In genomic region chr12:104938935-104939334, GRCm38 (mm10) we compare ENCODE assay signal across 8 mouse cellular contexts.
A peak's percentile ranks its signal among the peaks of the same experiment; 100 is the strongest.
DNase-seq lines count a peak whose midpoint lies in the region; ATAC-seq and TF ChIP-seq lines count a peak whose summit lies in the region.

No protein-coding gene starts in this region.

- H3K27me3 ChIP-seq in intestine, postnatal 0 days (replicated peaks; ENCODE audit: control insufficient read depth, insufficient read depth, low read length): peaks cover 4% of the 10 kb centered on the region; the same call in 1 of the 2 replicates
- H3K27me3 ChIP-seq in intestine, embryonic 15.5 days (replicated peaks): no peaks in the 10 kb centered on the region
- no peaks in the 10 kb centered on the region for H3K27me3 ChIP-seq in neural tube, embryonic 11.5 days (ENCODE audit: control insufficient read depth, insufficient read depth, low read length)
- no peaks in the 10 kb centered on the region for H3K27me3 ChIP-seq in neural tube, embryonic 15.5 days (replicated peaks)
- H3K27me3 ChIP-seq in hindbrain, embryonic 14.5 days (ENCODE audit: control insufficient read depth, insufficient read depth, low read length): no peaks in the 10 kb centered on the region
- H3K27me3 ChIP-seq in stomach, embryonic 14.5 days (ENCODE audit: control insufficient read depth, insufficient read depth, low read length): no peaks in the 10 kb centered on the region

- no peak for DNase-seq in neural tube, embryonic 11.5 days (ENCODE audit: low spot score)
- no peak for DNase-seq in hindbrain, embryonic 14.5 days (ENCODE audit: low spot score)
- DNase-seq in gastrocnemius, postnatal 25 days: no peak
- DNase-seq in heart, adult 9 months (ENCODE audit: low spot score in 2 of 2): no peak

- 70% methylated on average over 5 of the region's 5 CpGs for WGBS in intestine, postnatal 0 days
- 58% methylated on average over 5 of the region's 5 CpGs for WGBS in intestine, embryonic 15.5 days
- 76% methylated on average over 5 of the region's 5 CpGs for WGBS in neural tube, embryonic 11.5 days
- 69% methylated on average over 5 of the region's 5 CpGs for WGBS in neural tube, embryonic 15.5 days
- WGBS in hindbrain, embryonic 14.5 days: 68% methylated on average over 5 of the region's 5 CpGs
- WGBS in stomach, embryonic 14.5 days: 61% methylated on average over 5 of the region's 5 CpGs

- H3K4me1 ChIP-seq in intestine, postnatal 0 days (replicated peaks; ENCODE audit: control insufficient read depth, insufficient read depth, low read length): no peaks in the 10 kb centered on the region
- no peaks in the 10 kb centered on the region for H3K4me1 ChIP-seq in intestine, embryonic 15.5 days (replicated peaks)
- 0 out of 2 replicates have a peak, but pooled peaks cover 3% of the 10 kb centered on the region for H3K4me1 ChIP-seq in neural tube, embryonic 11.5 days (ENCODE audit: control insufficient read depth, insufficient read depth, low read length)
- peaks cover 10% of the 10 kb centered on the region for H3K4me1 ChIP-seq in neural tube, embryonic 15.5 days
- H3K4me1 ChIP-seq in hindbrain, embryonic 14.5 days (replicated peaks; ENCODE audit: control insufficient read depth, insufficient read depth, low read length): no peaks in the 10 kb centered on the region
- no peaks in the 10 kb centered on the region; the same call in 1 of the 2 replicates for H3K4me1 ChIP-seq in stomach, embryonic 14.5 days (ENCODE audit: control insufficient read depth, insufficient read depth, low read length)

- TF ChIP-seq CTCF in intestine, postnatal 0 days (IDR thresholded peaks at IDR 0.05; ENCODE audit: low read depth): peak; percentile 59

- H3K27ac ChIP-seq in intestine, postnatal 0 days (ENCODE audit: low read depth, low read length): no peak overlapping the region
- no peak overlapping the region for H3K27ac ChIP-seq in intestine, embryonic 15.5 days
- no peak overlapping the region for H3K27ac ChIP-seq in neural tube, embryonic 11.5 days (ENCODE audit: low read depth, low read length)
- no peak overlapping the region for H3K27ac ChIP-seq in neural tube, embryonic 15.5 days (replicated peaks)
- H3K27ac ChIP-seq in hindbrain, embryonic 14.5 days: no peak overlapping the region
- no peak overlapping the region for H3K27ac ChIP-seq in stomach, embryonic 14.5 days (ENCODE audit: low read length)

- no peak overlapping the region for H3K9ac ChIP-seq in intestine, postnatal 0 days (ENCODE audit: low read depth, low read length)
- H3K9ac ChIP-seq in intestine, embryonic 15.5 days: no peak overlapping the region
- H3K9ac ChIP-seq in neural tube, embryonic 11.5 days (ENCODE audit: low read length): no peak overlapping the region
- H3K9ac ChIP-seq in neural tube, embryonic 15.5 days (replicated peaks): no peak overlapping the region
- no peak overlapping the region for H3K9ac ChIP-seq in hindbrain, embryonic 14.5 days
- H3K9ac ChIP-seq in stomach, embryonic 14.5 days (replicated peaks; ENCODE audit: low read depth, low read length): no peak overlapping the region

- peaks cover 14% of the 10 kb centered on the region for H3K36me3 ChIP-seq in intestine, postnatal 0 days (ENCODE audit: control insufficient read depth, insufficient read depth)
- H3K36me3 ChIP-seq in intestine, embryonic 15.5 days: no peaks in the 10 kb centered on the region
- H3K36me3 ChIP-seq in neural tube, embryonic 11.5 days (ENCODE audit: control insufficient read depth, insufficient read depth, low read length): no peaks in the 10 kb centered on the region
- H3K36me3 ChIP-seq in neural tube, embryonic 15.5 days: no peaks in the 10 kb centered on the region
- H3K36me3 ChIP-seq in hindbrain, embryonic 14.5 days (replicated peaks; ENCODE audit: control insufficient read depth, insufficient read depth): no peaks in the 10 kb centered on the region
- H3K36me3 ChIP-seq in stomach, embryonic 14.5 days (ENCODE audit: control insufficient read depth, insufficient read depth, low read length): no peaks in the 10 kb centered on the region

- H3K9me3 ChIP-seq in intestine, postnatal 0 days (ENCODE audit: control insufficient read depth): peaks cover 6% of the 10 kb centered on the region; the same call in 1 of the 2 replicates
- no peaks in the 10 kb centered on the region for H3K9me3 ChIP-seq in intestine, embryonic 15.5 days
- H3K9me3 ChIP-seq in neural tube, embryonic 11.5 days (ENCODE audit: control insufficient read depth, low read length): no peaks in the 10 kb centered on the region
- H3K9me3 ChIP-seq in neural tube, embryonic 15.5 days (replicated peaks): no peaks in the 10 kb centered on the region
- H3K9me3 ChIP-seq in hindbrain, embryonic 14.5 days (ENCODE audit: control insufficient read depth, low read length): 0 out of 2 replicates have a peak, but pooled peaks cover 6% of the 10 kb centered on the region
- H3K9me3 ChIP-seq in stomach, embryonic 14.5 days (ENCODE audit: control insufficient read depth, low read depth, low read length): peaks cover 5% of the 10 kb centered on the region; the same call in 1 of the 2 replicates

- H3K4me2 ChIP-seq in intestine, postnatal 0 days (replicated peaks; ENCODE audit: low read depth): no peak overlapping the region
- H3K4me2 ChIP-seq in intestine, embryonic 15.5 days (replicated peaks): no peak overlapping the region
- no peak overlapping the region for H3K4me2 ChIP-seq in neural tube, embryonic 11.5 days (ENCODE audit: low read depth)
- no peak overlapping the region for H3K4me2 ChIP-seq in neural tube, embryonic 15.5 days
- no peak overlapping the region for H3K4me2 ChIP-seq in hindbrain, embryonic 14.5 days (replicated peaks)
- H3K4me2 ChIP-seq in stomach, embryonic 14.5 days (replicated peaks; ENCODE audit: low read depth, low read length): no peak overlapping the region

- no peak for ATAC-seq in intestine, postnatal 0 days
- no peak for ATAC-seq in intestine, embryonic 15.5 days
- peak; percentile 8; the same call in 1 of the 2 replicates for ATAC-seq in neural tube, embryonic 11.5 days (ENCODE audit: insufficient read depth, low FRiP score, low TSS enrichment)
- no peak for ATAC-seq in neural tube, embryonic 15.5 days (ENCODE audit: low FRiP score)
- 0 out of 2 replicates have a peak, but pooled peaks have one; percentile 5 for ATAC-seq in hindbrain, embryonic 14.5 days (ENCODE audit: low FRiP score)
- 0 out of 2 replicates have a peak, but pooled peaks have one; percentile 25 for ATAC-seq in stomach, embryonic 14.5 days (ENCODE audit: insufficient number of reproducible peaks, insufficient read depth, low FRiP score, low read depth)

- no peak overlapping the region for H3K4me3 ChIP-seq in intestine, postnatal 0 days (ENCODE audit: low read depth, low read length)
- no peak overlapping the region for H3K4me3 ChIP-seq in intestine, embryonic 15.5 days (replicated peaks)
- H3K4me3 ChIP-seq in neural tube, embryonic 11.5 days (ENCODE audit: low read depth, low read length): no peak overlapping the region
- H3K4me3 ChIP-seq in neural tube, embryonic 15.5 days (replicated peaks): no peak overlapping the region
- H3K4me3 ChIP-seq in hindbrain, embryonic 14.5 days (replicated peaks; ENCODE audit: low read length): no peak overlapping the region
- H3K4me3 ChIP-seq in stomach, embryonic 14.5 days (ENCODE audit: low read depth, low read length): no peak overlapping the region

Comparison
In these comparisons a context has a peak if more than half of its experiments do, and no peak if none do; other contexts are left out.
1. ATAC-seq: peak in neural tube, embryonic 11.5 days (single experiment), hindbrain, embryonic 14.5 days (single experiment) and stomach, embryonic 14.5 days (single experiment); none in intestine, postnatal 0 days (single experiment), intestine, embryonic 15.5 days (single experiment) and neural tube, embryonic 15.5 days (single experiment).